Mouse (Mus musculus): ENCODE measurements around the gene Mief1. TPM values are rescaled to one million over a fixed set of nuclear protein-coding genes. Genes with fewer than 3 reads are reported as not detected.

The Mief1 gene
- polyA plus RNA-seq, 1 experiment from 2014 or later = 35.8 TPM

DNA sequence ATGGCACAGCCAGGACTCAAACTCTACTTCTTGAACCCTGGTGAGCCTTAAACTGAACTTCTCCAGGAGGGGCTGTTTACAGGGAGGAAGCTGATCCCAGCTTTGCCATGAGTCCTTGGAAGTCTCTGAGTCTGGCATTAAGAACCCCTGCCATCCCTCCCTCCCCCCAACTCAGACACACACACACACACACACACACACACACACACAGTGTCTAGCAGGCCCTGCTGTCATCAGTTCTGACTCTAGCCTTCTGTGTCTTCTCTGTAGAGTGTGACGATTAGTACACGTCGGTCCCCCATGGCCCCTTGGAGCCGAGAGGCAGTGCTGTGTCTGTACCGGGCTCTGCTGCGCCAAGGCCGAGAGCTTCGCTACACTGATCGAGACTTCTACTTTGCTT is 1.7 kb downstream of the Mief1 start, which contains the start of gene AC140267.1:
Gene AC140267.1 (plus strand): TSS at position 301 of the 400 bp plus-strand sequence.
- Histone ChIP-seq H3K27ac (ENCODE audit: low read depth, low read length) (peak within 1 kb of the TSS; percentile 86; the same call in 1 of the 2 replicates), H3K4me1 (replicated peaks; ENCODE audit: control insufficient read depth, insufficient read depth, low read length) (peaks cover 18% of the 10 kb centered on the region), H3K9me3 (ENCODE audit: control insufficient read depth, low read length) (no peaks in the 10 kb centered on the region), H3K4me2 (peak within 1 kb of the TSS; percentile 87), H3K27me3 (replicated peaks; ENCODE audit: control insufficient read depth, insufficient read depth, low read length) (no peaks in the 10 kb centered on the region), H3K4me3 (ENCODE audit: low read depth, low read length) (peak within 1 kb of the TSS; percentile 97), H3K36me3 (ENCODE audit: control insufficient read depth, insufficient read depth, low read length) (peaks cover 24% of the 10 kb centered on the region; the same call in 1 of the 2 replicates), H3K9ac (ENCODE audit: low read depth, low read length) (peak within 1 kb of the TSS; percentile 94)
- no peak for DNase-seq (ENCODE audit: low spot score)
- 98% methylated on average over 9 of the region's 9 CpGs for WGBS
- ATAC-seq (replicated peaks; ENCODE audit: low FRiP score) = no peak

DNA sequence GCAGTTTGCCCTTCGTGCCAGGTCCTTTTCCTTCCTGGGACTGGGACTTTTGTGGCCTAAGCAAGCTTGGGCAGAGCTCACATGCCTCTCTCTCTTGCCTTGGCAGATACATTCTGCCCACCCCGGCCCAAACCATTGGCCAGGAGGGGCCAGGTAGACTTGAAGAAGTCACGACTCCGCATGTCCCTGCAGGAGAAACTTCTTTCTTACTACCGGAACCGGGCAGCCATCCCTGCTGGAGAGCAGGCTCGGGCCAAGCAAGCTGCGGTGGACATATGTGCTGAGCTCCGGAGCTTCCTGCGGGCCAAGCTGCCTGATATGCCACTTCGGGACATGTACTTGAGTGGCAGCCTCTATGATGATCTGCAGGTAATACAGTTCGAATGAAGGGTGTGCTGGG is 14.3 kb downstream of the Mief1 start:
- H3K27ac ChIP-seq (ENCODE audit: low read depth, low read length) = no peak overlapping the region
- H3K4me3 ChIP-seq (ENCODE audit: low read depth, low read length) = no peak overlapping the region
- no peak for ATAC-seq (replicated peaks; ENCODE audit: low FRiP score)
- H3K27me3 ChIP-seq (replicated peaks; ENCODE audit: control insufficient read depth, insufficient read depth, low read length) = no peaks in the 10 kb centered on the region
- DNase-seq (ENCODE audit: low spot score) = no peak
- H3K9me3 ChIP-seq (ENCODE audit: control insufficient read depth, low read length) = no peaks in the 10 kb centered on the region
- peaks cover 29% of the 10 kb centered on the region for H3K4me1 ChIP-seq (replicated peaks; ENCODE audit: control insufficient read depth, insufficient read depth, low read length)
- peaks cover 55% of the 10 kb centered on the region for H3K36me3 ChIP-seq (ENCODE audit: control insufficient read depth, insufficient read depth, low read length)
- H3K9ac ChIP-seq (ENCODE audit: low read depth, low read length) = no peak overlapping the region
- H3K4me2 ChIP-seq = no peak overlapping the region
- 95% methylated on average over 12 of the region's 12 CpGs for WGBS

GRCm38 (mm10) chr15:80248596-80248995 is 14.8 kb downstream of the Mief1 start:
- H3K36me3 ChIP-seq (ENCODE audit: control insufficient read depth, insufficient read depth, low read length) = peaks cover 50% of the 10 kb centered on the region
- no peak overlapping the region for H3K4me3 ChIP-seq (ENCODE audit: low read depth, low read length)
- DNase-seq (ENCODE audit: low spot score) (no peak), ATAC-seq (replicated peaks; ENCODE audit: low FRiP score) (no peak)
- 84% methylated on average over 1 of the region's 1 CpGs for WGBS
- peaks cover 31% of the 10 kb centered on the region for H3K4me1 ChIP-seq (replicated peaks; ENCODE audit: control insufficient read depth, insufficient read depth, low read length)
- H3K4me2 ChIP-seq = no peak overlapping the region
- no peaks in the 10 kb centered on the region for H3K9me3 ChIP-seq (ENCODE audit: control insufficient read depth, low read length)
- no peak overlapping the region for H3K9ac ChIP-seq (ENCODE audit: low read depth, low read length)
- H3K27me3 ChIP-seq (replicated peaks; ENCODE audit: control insufficient read depth, insufficient read depth, low read length) = no peaks in the 10 kb centered on the region
- H3K27ac ChIP-seq (ENCODE audit: low read depth, low read length) = 0 out of 2 replicates have a peak overlapping the region, but pooled peaks have one; percentile 89

DNA sequence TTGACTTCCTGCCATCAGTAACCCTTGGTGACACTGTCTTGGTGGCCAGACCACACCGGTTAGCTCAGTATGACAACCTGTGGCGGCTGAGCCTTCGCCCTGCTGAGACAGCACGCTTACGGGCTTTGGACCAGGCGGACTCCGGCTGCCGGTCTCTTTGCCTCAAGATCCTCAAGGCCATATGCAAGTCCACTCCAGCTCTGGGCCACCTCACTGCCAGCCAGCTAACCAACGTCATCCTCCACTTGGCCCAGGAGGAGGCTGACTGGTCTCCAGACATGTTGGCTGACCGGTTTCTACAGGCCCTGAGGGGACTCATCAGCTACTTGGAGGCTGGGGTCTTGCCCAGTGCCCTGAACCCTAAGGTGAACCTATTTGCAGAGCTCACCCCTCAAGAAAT is 15.9 kb downstream of the Mief1 start:
- no peaks in the 10 kb centered on the region for H3K9me3 ChIP-seq (ENCODE audit: control insufficient read depth, low read length)
- H3K27me3 ChIP-seq (replicated peaks; ENCODE audit: control insufficient read depth, insufficient read depth, low read length) = no peaks in the 10 kb centered on the region
- H3K4me3 ChIP-seq (ENCODE audit: low read depth, low read length) = no peak overlapping the region
- peak overlapping the region; percentile 59; the same call in 1 of the 2 replicates for H3K4me2 ChIP-seq
- peaks cover 46% of the 10 kb centered on the region for H3K36me3 ChIP-seq (ENCODE audit: control insufficient read depth, insufficient read depth, low read length)
- peak overlapping the region; percentile 89 for H3K27ac ChIP-seq (ENCODE audit: low read depth, low read length)
- peaks cover 37% of the 10 kb centered on the region for H3K4me1 ChIP-seq (replicated peaks; ENCODE audit: control insufficient read depth, insufficient read depth, low read length)
- 89% methylated on average over 10 of the region's 10 CpGs for WGBS
- peak overlapping the region; percentile 2; the same call in 1 of the 2 replicates for H3K9ac ChIP-seq (ENCODE audit: low read depth, low read length)
- peak; percentile 33 for DNase-seq (ENCODE audit: low spot score)
- ATAC-seq (replicated peaks; ENCODE audit: low FRiP score) = no peak

- 39% methylated on average over 6 of the region's 6 CpGs for WGBS
- DNase-seq (ENCODE audit: low spot score) = peak; percentile 34
- Histone ChIP-seq H3K27me3 (replicated peaks; ENCODE audit: control insufficient read depth, insufficient read depth, low read length) (no peaks in the 10 kb centered on the region), H3K9me3 (ENCODE audit: control insufficient read depth, low read length) (no peaks in the 10 kb centered on the region), H3K4me3 (ENCODE audit: low read depth, low read length) (peak overlapping the region; percentile 13; the same call in 1 of the 2 replicates), H3K9ac (ENCODE audit: low read depth, low read length) (peak overlapping the region; percentile 30), H3K4me1 (replicated peaks; ENCODE audit: control insufficient read depth, insufficient read depth, low read length) (peaks cover 37% of the 10 kb centered on the region), H3K27ac (ENCODE audit: low read depth, low read length) (peak overlapping the region; percentile 89), H3K4me2 (peak overlapping the region; percentile 59), H3K36me3 (ENCODE audit: control insufficient read depth, insufficient read depth, low read length) (peaks cover 41% of the 10 kb centered on the region)
- peak; percentile 60 for ATAC-seq (replicated peaks; ENCODE audit: low FRiP score)
Observed at GRCm38 (mm10) chr15:80250586-80250985, 16.8 kb downstream of the Mief1 start.

GRCm38 (mm10) chr15:80253530-80253929 is 19.7 kb downstream of the Mief1 start:
- H3K27me3 ChIP-seq (replicated peaks; ENCODE audit: control insufficient read depth, insufficient read depth, low read length) = no peaks in the 10 kb centered on the region
- DNase-seq (ENCODE audit: low spot score) (no peak), ATAC-seq (replicated peaks; ENCODE audit: low FRiP score) (no peak)
- peaks cover 58% of the 10 kb centered on the region for H3K4me1 ChIP-seq (replicated peaks; ENCODE audit: control insufficient read depth, insufficient read depth, low read length)
- H3K27ac ChIP-seq (ENCODE audit: low read depth, low read length) = peak overlapping the region; percentile 99
- peak overlapping the region; percentile 89 for H3K4me2 ChIP-seq
- H3K9me3 ChIP-seq (ENCODE audit: control insufficient read depth, low read length) = no peaks in the 10 kb centered on the region
- 46% methylated on average over 2 of the region's 2 CpGs for WGBS
- H3K4me3 ChIP-seq (ENCODE audit: low read depth, low read length) = peak overlapping the region; percentile 99; the same call in 1 of the 2 replicates
- H3K36me3 ChIP-seq (ENCODE audit: control insufficient read depth, insufficient read depth, low read length) = peaks cover 37% of the 10 kb centered on the region
- peak overlapping the region; percentile 93 for H3K9ac ChIP-seq (ENCODE audit: low read depth, low read length)

DNA sequence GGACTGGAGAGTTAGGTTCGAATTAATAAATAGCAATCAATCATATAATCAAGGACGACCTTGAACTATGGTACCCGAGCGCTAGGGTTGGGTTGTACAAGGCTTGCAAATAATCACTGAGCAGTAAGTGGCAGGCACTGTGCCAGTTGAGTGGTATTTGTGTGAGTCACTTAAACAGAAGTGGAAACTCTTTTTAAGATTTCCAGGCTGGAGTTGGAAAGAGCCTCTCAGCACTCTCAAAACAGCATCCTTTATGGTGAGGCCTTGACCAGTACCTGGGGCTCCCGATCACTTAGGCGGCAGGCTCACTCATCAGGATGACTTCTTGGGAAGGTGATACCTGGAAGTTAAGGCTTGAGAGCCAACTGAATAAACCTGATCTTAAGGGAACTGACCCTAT is 20.4 kb downstream of the Mief1 start:
- Histone ChIP-seq H3K27me3 (replicated peaks; ENCODE audit: control insufficient read depth, insufficient read depth, low read length) (no peaks in the 10 kb centered on the region), H3K36me3 (ENCODE audit: control insufficient read depth, insufficient read depth, low read length) (peaks cover 30% of the 10 kb centered on the region), H3K9me3 (ENCODE audit: control insufficient read depth, low read length) (no peaks in the 10 kb centered on the region), H3K9ac (ENCODE audit: low read depth, low read length) (peak overlapping the region; percentile 93), H3K4me1 (replicated peaks; ENCODE audit: control insufficient read depth, insufficient read depth, low read length) (peaks cover 61% of the 10 kb centered on the region), H3K27ac (ENCODE audit: low read depth, low read length) (peak overlapping the region; percentile 99), H3K4me2 (peak overlapping the region; percentile 89), H3K4me3 (ENCODE audit: low read depth, low read length) (peak overlapping the region; percentile 99)
- DNase-seq (ENCODE audit: low spot score) (no peak), ATAC-seq (replicated peaks; ENCODE audit: low FRiP score) (no peak)
- 42% methylated on average over 6 of the region's 6 CpGs for WGBS

GRCm38 (mm10) chr15:80254847-80255645 is 21.2 kb downstream of the Mief1 start, which contains the start of gene Atf4:
Gene Atf4 (plus strand): TSS chr15:80255184.
- Histone ChIP-seq H3K4me1 (replicated peaks; ENCODE audit: control insufficient read depth, insufficient read depth, low read length) (peaks cover 58% of the 10 kb centered on the region), H3K4me2 (peak within 1 kb of the TSS; percentile 99), H3K9me3 (ENCODE audit: control insufficient read depth, low read length) (no peaks in the 10 kb centered on the region), H3K4me3 (ENCODE audit: low read depth, low read length) (peak within 1 kb of the TSS; percentile 99), H3K9ac (ENCODE audit: low read depth, low read length) (peak within 1 kb of the TSS; percentile 100), H3K27ac (ENCODE audit: low read depth, low read length) (peak within 1 kb of the TSS; percentile 99), H3K36me3 (ENCODE audit: control insufficient read depth, insufficient read depth, low read length) (peaks cover 28% of the 10 kb centered on the region), H3K27me3 (replicated peaks; ENCODE audit: control insufficient read depth, insufficient read depth, low read length) (no peaks in the 10 kb centered on the region)
- under 1% methylated on average over 62 of the region's 62 CpGs for WGBS
- DNase-seq (ENCODE audit: low spot score) (peak; percentile 96), ATAC-seq (replicated peaks; ENCODE audit: low FRiP score) (peak; percentile 88)

Data from liver, embryonic 11.5 days (tissue).